34 mouse cellular contexts compared by ENCODE assay signal in genomic region chr2:112429665-112430064, GRCm38 (mm10). TPM values are rescaled to one million over a fixed set of nuclear protein-coding genes. Genes with fewer than 3 reads are reported as not detected.
"Had no signal": no experiment of that assay in that cellular context is flagged by ENCODE, and none has a peak within 500 bp of the region (broad histone marks: within the 10 kb centered on the region; RNA-seq: fewer than 3 reads in every experiment).

No protein-coding gene starts in this region.

- H3K4me3 ChIP-seq: embryonic facial prominence, embryonic 10.5 days; embryonic facial prominence, embryonic 12.5 days; embryonic facial prominence, embryonic 13.5 days; embryonic facial prominence, embryonic 15.5 days; erythroblast, embryonic 14.5 days; forebrain, embryonic 10.5 days; forebrain, embryonic 12.5 days; forebrain, embryonic 13.5 days; forebrain, embryonic 15.5 days; gastrocnemius, adult 2 months; heart, adult 2 months had no signal

- H3K36me3 ChIP-seq: embryonic facial prominence, embryonic 10.5 days; embryonic facial prominence, embryonic 12.5 days; embryonic facial prominence, embryonic 13.5 days; embryonic facial prominence, embryonic 15.5 days; forebrain, embryonic 10.5 days; forebrain, embryonic 12.5 days; forebrain, embryonic 15.5 days had no signal

- H3K4me2 ChIP-seq: embryonic facial prominence, embryonic 12.5 days; embryonic facial prominence, embryonic 13.5 days; embryonic facial prominence, embryonic 15.5 days; forebrain, embryonic 12.5 days; forebrain, embryonic 13.5 days; forebrain, embryonic 15.5 days had no signal

- DNase-seq: cerebellum, adult 2 months; cerebellum, adult 8-10 months; cerebellum, adult 9-10 months; cerebellum, adult 9-11 months; cerebellum, postnatal 10 days; cerebellum, postnatal 14 days; cerebellum, postnatal 25 days; cerebellum, postnatal 36 days; embryo, embryonic 11 days; forebrain, postnatal 0 days; gastrocnemius, adult 2 months; gastrocnemius, postnatal 10 days; gastrocnemius, postnatal 14 days; gastrocnemius, postnatal 25 days; gastrocnemius, postnatal 36 days; heart, adult 18-20 months; heart, adult 2 months had no signal

- H3K27me3 ChIP-seq: embryonic facial prominence, embryonic 12.5 days; embryonic facial prominence, embryonic 13.5 days; embryonic facial prominence, embryonic 15.5 days; forebrain, embryonic 12.5 days; forebrain, embryonic 13.5 days; forebrain, embryonic 15.5 days had no signal

RNA-seq across cellular contexts. Expression of gene Chrm5, which starts 50.9 kb away (rescaled TPM):
- total RNA-seq: common myeloid progenitor, adult 5-6 weeks; gastrocnemius, adult 18-20 months; gastrocnemius, adult 8-10 months; gastrocnemius, postnatal 14 days; gastrocnemius, postnatal 25 days; gastrocnemius, postnatal 36 days; gastrocnemius, postnatal 4 days; granulocyte monocyte progenitor cell, adult 5-6 weeks; heart, adult 18-20 months; heart, adult 2 months; heart, adult 8-10 months had no signal
- polyA plus RNA-seq: embryonic facial prominence, embryonic 10.5 days; embryonic facial prominence, embryonic 11.5 days; embryonic facial prominence, embryonic 12.5 days; embryonic facial prominence, embryonic 13.5 days; embryonic facial prominence, embryonic 15.5 days; erythroblast, embryonic 14.5 days; forebrain, embryonic 13.5 days; gonadal fat pad, adult 2 months; heart, adult 2 months had no signal
